Mouse (Mus musculus) heart, embryonic 15.5 days (tissue): ENCODE data around the gene Dnajb1. TPM values are rescaled to one million over a fixed set of nuclear protein-coding genes. Genes with fewer than 3 reads are reported as not detected.

Experiments used
- ATAC-seq: fragments of 200-750 bp; cut with Nextera tagmentation; replicated peaks from 2 replicates; pipeline ENCODE4 v1.8.0; 2017; ENCODE audit warnings: low read depth, moderate TSS enrichment; ENCODE audit not compliant: insufficient number of reproducible peaks, insufficient read depth, low FRiP score
- H3K27ac ChIP-seq: fragments of 300-500 bp; sonication (generic); 2 replicates; pipeline ENCODE4 v1.5.1; 2015; ENCODE audit warnings: mild to moderate bottlenecking, inconsistent platforms
- H3K27me3 ChIP-seq: fragments of 300-500 bp; sonication (generic); 2 replicates; pipeline ENCODE4 v1.6.1; 2015; ENCODE audit warnings: inconsistent platforms
- H3K36me3 ChIP-seq: fragments of 300-500 bp; sonication (generic); 2 replicates; pipeline ENCODE4 v1.6.1; 2015; ENCODE audit warnings: mild to moderate bottlenecking, inconsistent platforms
- H3K4me1 ChIP-seq: fragments of 300-500 bp; sonication (generic); replicated peaks from 2 replicates; pipeline ENCODE4 v1.6.1; 2015; ENCODE audit warnings: inconsistent platforms
- H3K4me2 ChIP-seq: fragments of 300-500 bp; sonication (generic); 2 replicates; pipeline ENCODE4 v1.6.1; 2015; ENCODE audit warnings: inconsistent platforms, mild to moderate bottlenecking, moderate library complexity
- H3K4me3 ChIP-seq: fragments of 300-500 bp; sonication (generic); 2 replicates; pipeline ENCODE4 v1.5.1; 2015; ENCODE audit warnings: mild to moderate bottlenecking, inconsistent platforms
- H3K9ac ChIP-seq: fragments of 300-500 bp; sonication (generic); 2 replicates; pipeline ENCODE4 v1.6.1; 2015; ENCODE audit warnings: mild to moderate bottlenecking, inconsistent platforms
- H3K9me3 ChIP-seq: fragments of 300-500 bp; sonication (generic); replicated peaks from 2 replicates; pipeline ENCODE4 v1.6.1; 2016; ENCODE audit warnings: inconsistent platforms
- WGBS: fragments of 180-500 bp; shearing (Covaris S2); methylation state at CpG from one replicate; pipeline ENCODE4 v1.1.7; 2015; ENCODE audit warnings: mixed read lengths; 5-methylcytosine and 5-hydroxymethylcytosine counted together
- polyA plus RNA-seq: library from polyadenylated mRNA; unstranded; fragments of >200 nt; fragmentation: Nextera tagmentation; extraction: Ambion mirVana; gene quantifications from 2 replicates; pipeline ENCODE4 v1.2.1, GENCODE M21; 2015

The Dnajb1 gene
- polyA plus RNA-seq, 1 experiment from 2014 or later = 36.7 TPM

DNA sequence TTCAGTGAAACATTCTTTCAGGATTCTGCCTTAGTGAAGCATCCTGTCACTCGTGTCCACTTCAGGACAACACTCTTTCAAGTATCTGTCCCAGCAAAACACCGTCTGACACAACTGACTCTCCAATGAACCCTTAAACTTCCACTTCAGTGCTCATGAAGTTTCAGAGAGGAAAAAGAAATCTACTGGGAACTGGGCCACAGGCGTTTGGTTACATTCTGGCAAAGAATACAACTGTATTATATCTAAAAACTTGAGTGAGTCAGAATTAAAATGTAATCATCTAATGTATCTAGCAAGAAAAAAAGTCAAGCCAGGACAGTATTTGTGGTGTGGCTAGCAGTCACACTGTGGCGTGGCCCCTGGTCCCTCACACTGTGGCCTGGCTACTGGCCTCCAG is 30.9 kb downstream of the Dnajb1 start:
- no peak for ATAC-seq
- Histone ChIP-seq H3K27ac (no peak overlapping the region), H3K27me3 (no peaks in the 10 kb centered on the region), H3K4me1 (no peaks in the 10 kb centered on the region), H3K4me2 (no peak overlapping the region), H3K9ac (no peak overlapping the region), H3K9me3 (no peaks in the 10 kb centered on the region), H3K36me3 (no peaks in the 10 kb centered on the region), H3K4me3 (no peak overlapping the region)
- WGBS = 61% methylated on average over 4 of the region's 4 CpGs

- H3K4me3 ChIP-seq = no peak overlapping the region
- H3K36me3 ChIP-seq = no peaks in the 10 kb centered on the region
- no peaks in the 10 kb centered on the region for H3K9me3 ChIP-seq
- no peaks in the 10 kb centered on the region for H3K27me3 ChIP-seq
- ATAC-seq = no peak
- 71% methylated on average over 5 of the region's 5 CpGs for WGBS
- no peak overlapping the region for H3K9ac ChIP-seq
- no peak overlapping the region for H3K4me2 ChIP-seq
- no peaks in the 10 kb centered on the region for H3K4me1 ChIP-seq
- H3K27ac ChIP-seq = no peak overlapping the region
These were observed 31.7 kb downstream of the Dnajb1 start for GRCm38 (mm10) chr8:83639649-83640048.

DNA sequence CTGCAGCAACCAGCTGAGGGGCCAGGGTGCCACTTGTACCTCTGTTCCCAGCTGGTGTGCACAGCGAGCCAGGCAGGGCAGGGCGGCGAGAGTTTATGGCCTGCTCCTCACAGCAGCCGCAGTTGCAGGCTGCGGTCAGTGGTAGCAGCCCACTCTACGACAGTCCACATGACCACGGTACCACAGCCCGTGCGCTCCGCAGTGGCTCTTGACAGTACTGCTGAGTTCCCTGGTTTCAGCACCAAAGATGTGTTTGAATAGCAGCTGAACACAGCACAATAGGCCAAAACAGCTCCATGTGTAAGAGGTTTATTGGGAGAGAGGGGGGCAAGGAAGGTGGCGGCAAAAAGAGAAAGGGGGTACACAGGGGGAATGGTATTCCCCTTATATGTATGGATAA is 39.5 kb downstream of the Dnajb1 start:
- Histone ChIP-seq H3K27ac (no peak overlapping the region), H3K4me1 (peaks cover 4% of the 10 kb centered on the region), H3K4me2 (no peak overlapping the region), H3K27me3 (0 out of 2 replicates have a peak, but pooled peaks cover 4% of the 10 kb centered on the region), H3K4me3 (no peak overlapping the region), H3K9me3 (no peaks in the 10 kb centered on the region), H3K36me3 (no peaks in the 10 kb centered on the region), H3K9ac (no peak overlapping the region)
- WGBS = 93% methylated on average over 11 of the region's 11 CpGs
- ATAC-seq = no peak

DNA sequence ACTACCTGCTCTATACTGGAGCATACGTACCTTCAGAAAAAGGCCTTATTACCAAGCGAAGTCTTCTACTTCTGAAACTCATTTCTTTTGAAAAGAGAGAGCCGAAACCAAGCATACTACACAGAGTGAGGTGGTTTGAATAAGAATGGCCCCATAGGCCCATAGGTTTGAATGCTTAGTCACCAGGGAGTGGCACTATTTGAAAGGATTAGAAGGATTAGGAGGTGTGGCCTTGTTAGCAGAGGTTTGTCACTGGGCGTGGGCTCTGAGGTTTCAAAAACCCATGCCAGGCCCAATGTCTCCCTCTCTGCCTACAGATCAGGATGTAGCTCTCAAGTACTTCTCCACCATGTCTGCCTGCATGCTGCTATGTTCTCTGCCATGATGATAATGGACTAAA is 40.0 kb downstream of the Dnajb1 start:
- H3K27ac ChIP-seq = no peak overlapping the region
- no peak overlapping the region for H3K9ac ChIP-seq
- ATAC-seq = no peak
- H3K4me2 ChIP-seq = no peak overlapping the region
- 94% methylated on average over 4 of the region's 4 CpGs for WGBS
- H3K4me3 ChIP-seq = no peak overlapping the region
- H3K27me3 ChIP-seq = 0 out of 2 replicates have a peak, but pooled peaks cover 4% of the 10 kb centered on the region
- H3K36me3 ChIP-seq = no peaks in the 10 kb centered on the region
- no peaks in the 10 kb centered on the region for H3K9me3 ChIP-seq
- H3K4me1 ChIP-seq = peaks cover 4% of the 10 kb centered on the region

GRCm38 (mm10) chr8:83649699-83650098 is 41.7 kb downstream of the Dnajb1 start:
- 91% methylated on average over 6 of the region's 6 CpGs for whole genome bisulfite sequencing
- H3K9ac ChIP-seq = no peak overlapping the region
- no peak overlapping the region for H3K4me2 ChIP-seq
- no peak overlapping the region for H3K4me3 ChIP-seq
- peaks cover 17% of the 10 kb centered on the region for H3K4me1 ChIP-seq
- ATAC-seq = no peak
- no peaks in the 10 kb centered on the region for H3K36me3 ChIP-seq
- H3K27ac ChIP-seq = no peak overlapping the region
- no peaks in the 10 kb centered on the region for H3K9me3 ChIP-seq
- H3K27me3 ChIP-seq = 0 out of 2 replicates have a peak, but pooled peaks cover 4% of the 10 kb centered on the region

DNA sequence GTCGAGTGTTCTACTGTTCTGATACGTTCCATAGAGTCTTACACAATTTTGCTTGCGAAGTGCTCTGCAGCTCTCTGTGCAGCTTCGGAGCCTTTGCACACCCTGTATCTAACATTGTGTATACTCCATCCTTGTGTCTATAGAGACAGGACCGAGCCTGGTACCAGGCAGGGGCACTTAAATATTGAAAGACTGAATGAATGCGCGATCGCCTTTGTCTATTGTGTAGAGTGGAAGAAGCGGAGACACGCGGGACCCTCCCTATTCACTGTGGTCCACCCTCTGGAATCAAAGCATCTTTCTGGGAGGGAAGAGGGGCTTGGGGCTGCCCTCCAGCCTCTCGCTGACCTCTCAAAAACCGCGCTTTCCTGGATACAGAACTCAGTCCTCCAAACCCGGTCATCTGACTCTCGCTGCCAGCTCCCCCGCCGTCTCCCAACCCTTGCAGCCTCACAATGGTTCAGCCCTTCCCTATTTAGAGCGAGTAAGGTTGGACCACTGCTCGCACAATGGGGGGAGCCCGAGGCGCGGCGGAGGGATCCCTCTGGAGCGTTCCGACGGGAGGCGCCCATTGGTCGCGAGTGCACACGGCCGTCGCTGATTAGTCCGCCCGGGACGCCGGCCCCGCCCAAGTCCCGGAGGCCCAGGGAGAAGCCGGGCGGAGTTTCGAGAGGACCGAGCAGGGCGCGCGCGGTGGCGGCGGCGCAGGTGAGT is 44.2 kb downstream of the Dnajb1 start, which contains the start of gene Gipc1:
Gene Gipc1 (plus strand): TSS at position 648 of the 714 bp plus-strand sequence.
- WGBS = 4% methylated on average over 50 of the region's 50 CpGs
- ATAC-seq = peak; percentile 93
- peaks cover 21% of the 10 kb centered on the region for H3K4me1 ChIP-seq

DNA sequence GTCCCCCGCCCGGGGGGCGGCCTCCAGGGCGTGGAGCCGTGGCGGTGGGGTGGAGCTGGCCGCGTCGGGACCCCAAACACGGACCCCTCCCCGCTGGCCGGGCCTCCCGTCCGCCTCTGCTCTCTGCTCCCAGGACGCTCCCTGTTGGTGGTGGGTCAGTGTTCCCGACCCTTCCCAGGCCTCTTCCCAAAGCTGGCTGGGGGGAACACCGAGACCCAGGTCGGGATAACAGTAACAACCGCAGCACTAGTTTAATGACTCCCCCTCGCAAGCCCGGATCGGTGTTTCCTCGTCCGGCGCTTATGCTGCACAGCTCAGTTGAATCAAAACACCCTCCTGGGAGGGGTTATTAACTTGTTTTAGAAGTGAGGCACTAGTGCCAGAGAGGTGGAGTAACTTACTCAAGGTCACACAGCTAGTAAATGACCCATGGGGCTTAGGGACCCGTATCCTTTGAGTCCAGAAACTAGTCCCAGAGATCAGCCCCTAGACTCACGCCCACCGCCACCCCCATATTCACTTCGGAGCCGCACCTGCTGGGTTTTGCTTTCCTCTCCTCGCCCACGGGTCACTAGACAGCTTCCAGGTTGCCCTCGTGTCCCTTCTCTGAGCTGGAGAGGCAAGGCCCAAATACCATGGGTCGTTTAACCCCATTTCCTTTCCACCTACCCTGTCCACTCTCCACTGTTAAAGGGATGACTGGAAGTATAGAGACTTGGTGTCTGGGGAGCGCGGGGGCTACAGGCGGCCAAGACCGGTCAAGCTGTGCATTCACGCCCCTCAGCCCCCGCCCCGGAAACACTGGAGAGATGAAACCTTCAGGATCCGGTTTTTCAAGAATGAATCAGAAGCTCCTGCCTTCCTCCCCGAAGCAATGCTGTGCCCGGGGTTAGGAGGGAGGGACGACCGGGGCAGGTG is 45.0 kb downstream of the Dnajb1 start:
- peak; percentile 32; the same call in 1 of the 2 replicates for ATAC-seq
- Histone ChIP-seq H3K27me3 (no peaks in the 10 kb centered on the region), H3K36me3 (0 out of 2 replicates have a peak, but pooled peaks cover 5% of the 10 kb centered on the region), H3K27ac (peak overlapping the region; percentile 77), H3K9ac (peak overlapping the region; percentile 83), H3K4me1 (peaks cover 21% of the 10 kb centered on the region), H3K9me3 (no peaks in the 10 kb centered on the region), H3K4me3 (peak overlapping the region; percentile 74), H3K4me2 (peak overlapping the region; percentile 92)
- 1% methylated on average over 46 of the region's 46 CpGs for WGBS

More for the DNA sequence above, 44.2 kb downstream of the Dnajb1 start, which contains the start of gene Gipc1:
- Histone ChIP-seq H3K27ac (peak within 1 kb of the TSS; percentile 77), H3K36me3 (no peaks in the 10 kb centered on the region), H3K4me2 (peak within 1 kb of the TSS; percentile 92), H3K9ac (peak within 1 kb of the TSS; percentile 83), H3K4me3 (peak within 1 kb of the TSS; percentile 74), H3K27me3 (no peaks in the 10 kb centered on the region), H3K9me3 (no peaks in the 10 kb centered on the region)

GRCm38 (mm10) chr8:83653662-83654017 is 45.6 kb downstream of the Dnajb1 start:
- H3K9me3 ChIP-seq = no peaks in the 10 kb centered on the region
- H3K4me3 ChIP-seq = peak overlapping the region; percentile 74
- H3K4me2 ChIP-seq = peak overlapping the region; percentile 92
- H3K4me1 ChIP-seq = peaks cover 21% of the 10 kb centered on the region
- H3K27ac ChIP-seq = peak overlapping the region; percentile 77
- peak overlapping the region; percentile 83 for H3K9ac ChIP-seq
- no peak for ATAC-seq
- WGBS = 38% methylated on average over 10 of the region's 10 CpGs
- H3K27me3 ChIP-seq = no peaks in the 10 kb centered on the region
- 0 out of 2 replicates have a peak, but pooled peaks cover 5% of the 10 kb centered on the region for H3K36me3 ChIP-seq

GRCm38 (mm10) chr8:83654725-83655124 is 46.7 kb downstream of the Dnajb1 start:
- Histone ChIP-seq H3K27ac (no peak overlapping the region), H3K27me3 (no peaks in the 10 kb centered on the region), H3K36me3 (0 out of 2 replicates have a peak, but pooled peaks cover 5% of the 10 kb centered on the region), H3K4me3 (no peak overlapping the region), H3K9ac (no peak overlapping the region), H3K4me1 (peaks cover 21% of the 10 kb centered on the region), H3K4me2 (no peak overlapping the region), H3K9me3 (no peaks in the 10 kb centered on the region)
- WGBS = 87% methylated on average over 6 of the region's 6 CpGs
- ATAC-seq = no peak

GRCm38 (mm10) chr8:83656043-83656442 is 48.0 kb downstream of the Dnajb1 start:
- Histone ChIP-seq H3K36me3 (0 out of 2 replicates have a peak, but pooled peaks cover 5% of the 10 kb centered on the region), H3K27ac (no peak overlapping the region), H3K4me2 (no peak overlapping the region), H3K4me3 (no peak overlapping the region), H3K9ac (no peak overlapping the region), H3K9me3 (no peaks in the 10 kb centered on the region), H3K27me3 (no peaks in the 10 kb centered on the region), H3K4me1 (peaks cover 34% of the 10 kb centered on the region)
- no peak for ATAC-seq
- 88% methylated on average over 9 of the region's 9 CpGs for WGBS
